Mouse (Mus musculus) liver, adult 2 months (tissue): Measurements from ENCODE around the gene Otor. TPM values are rescaled to one million over a fixed set of nuclear protein-coding genes. Genes with fewer than 3 reads are reported as not detected.

Source experiments
- DNase-seq: peaks from one replicate; pipeline ENCODE4 v3.0.0-alpha.2; 2011; ENCODE audit warnings: low read depth, low spot score; ENCODE audit errors: extremely low read depth
- H3K27ac ChIP-seq: fragments of 200-500 bp; replicated peaks from 2 replicates; pipeline ENCODE4 v1.5.1; 2012; ENCODE audit warnings: low read depth, mild to moderate bottlenecking, control low read depth, inconsistent platforms, low read length; ENCODE audit not compliant: insufficient read depth
- H3K27me3 ChIP-seq: fragments of 200-500 bp; 2 replicates; pipeline ENCODE4 v1.6.1; 2012; ENCODE audit warnings: mild to moderate bottlenecking, moderate library complexity, low read length, inconsistent platforms; ENCODE audit not compliant: control insufficient read depth, insufficient read depth
- H3K36me3 ChIP-seq: fragments of 200-500 bp; 2 replicates; pipeline ENCODE4 v1.6.1; 2012; ENCODE audit warnings: low read length, inconsistent platforms; ENCODE audit not compliant: control insufficient read depth, insufficient read depth
- H3K4me1 ChIP-seq: fragments of 200-500 bp; 2 replicates; pipeline ENCODE4 v1.6.1; 2011; ENCODE audit warnings: low read length; ENCODE audit not compliant: control insufficient read depth, insufficient read depth
- H3K4me3 ChIP-seq: fragments of 200-500 bp; 2 replicates; pipeline ENCODE4 v1.5.1; 2011; ENCODE audit warnings: low read depth, mild to moderate bottlenecking, control low read depth, low read length, moderate library complexity; ENCODE audit not compliant: insufficient read depth
- H3K79me2 ChIP-seq: fragments of 200-500 bp; 2 replicates; pipeline ENCODE4 v1.6.1; 2012; ENCODE audit warnings: inconsistent platforms, mild to moderate bottlenecking, low read length, moderate library complexity; ENCODE audit not compliant: control insufficient read depth, insufficient read depth
- H3K9ac ChIP-seq: fragments of 200-500 bp; 2 replicates; pipeline ENCODE4 v1.6.1; 2012; ENCODE audit warnings: low read depth, mild to moderate bottlenecking, control low read depth, inconsistent platforms, low read length
- CTCF ChIP-seq: fragments of 200-500 bp; IDR thresholded peaks from 2 replicates; pipeline ENCODE4 v1.5.1; 2011; ENCODE audit warnings: low read depth, low read length, control low read depth
- POLR2A ChIP-seq: fragments of 200-500 bp; IDR thresholded peaks from 2 replicates; pipeline ENCODE4 v1.6.1; 2011; ENCODE audit warnings: low read length, control low read depth; ENCODE audit not compliant: insufficient read depth; ENCODE audit errors: extremely low read depth
- WGBS: fragments of 180-500 bp; shearing (Covaris S2); methylation state at CpG from one replicate; pipeline ENCODE4 v1.1.7; 2018; 5-methylcytosine and 5-hydroxymethylcytosine counted together
- polyA plus RNA-seq: library from polyadenylated mRNA; depleted of rRNA; stranded (reverse); fragments of >200 nt; gene quantifications from 2 replicates; pipeline ENCODE4 v1.2.3, GENCODE M21; 2012
- total RNA-seq: library from RNA; depleted of rRNA; stranded (reverse); fragments of >200 nt; gene quantifications from 2 replicates; pipeline ENCODE4 v1.2.3, GENCODE M21; 2014

Otor gene
- total and polyA plus RNA-seq, 2 experiments: not detected

- Histone ChIP-seq H3K36me3 (no peaks in the 10 kb centered on the region), H3K4me3 (0 out of 2 replicates have a peak overlapping the region, but pooled peaks have one; percentile 7), H3K27ac (peak overlapping the region; percentile 55; the same call in 1 of the 2 replicates), H3K9ac (no peak overlapping the region), H3K79me2 (no peaks in the 10 kb centered on the region), H3K4me1 (no peaks in the 10 kb centered on the region), H3K27me3 (no peaks in the 10 kb centered on the region)
- peak; percentile 44 for DNase-seq
- TF ChIP-seq CTCF (no peak), POLR2A (no peak)
- 66% methylated on average over 3 of the region's 3 CpGs for WGBS
These were observed 3.4 kb downstream of the Otor start for GRCm38 (mm10) chr2:143081693-143082092.

GRCm38 (mm10) chr2:143084852-143085397 is 6.7 kb downstream of the Otor start:
- 78% methylated on average over 2 of the region's 2 CpGs for WGBS
- H3K27ac ChIP-seq: no peak overlapping the region
- no peak overlapping the region for H3K4me3 ChIP-seq
- no peak overlapping the region for H3K9ac ChIP-seq
- no peaks in the 10 kb centered on the region for H3K27me3 ChIP-seq
- no peaks in the 10 kb centered on the region for H3K4me1 ChIP-seq
- TF ChIP-seq POLR2A: no peak
- TF ChIP-seq CTCF: no peak
- no peak for DNase-seq
- H3K79me2 ChIP-seq: no peaks in the 10 kb centered on the region
- H3K36me3 ChIP-seq: no peaks in the 10 kb centered on the region

- no peaks in the 10 kb centered on the region for H3K27me3 ChIP-seq
- H3K4me1 ChIP-seq: no peaks in the 10 kb centered on the region
- WGBS: 70% methylated on average over 8 of the region's 8 CpGs
- H3K79me2 ChIP-seq: no peaks in the 10 kb centered on the region
- no peak overlapping the region for H3K27ac ChIP-seq
- DNase-seq: no peak
- H3K36me3 ChIP-seq: no peaks in the 10 kb centered on the region
- TF ChIP-seq POLR2A (no peak), CTCF (no peak)
- H3K9ac ChIP-seq: no peak overlapping the region
- H3K4me3 ChIP-seq: no peak overlapping the region
These were observed 11.6 kb downstream of the Otor start for GRCm38 (mm10) chr2:143089866-143090265.

- H3K27me3 ChIP-seq: no peaks in the 10 kb centered on the region
- WGBS: 24% methylated on average over 6 of the region's 6 CpGs
- H3K79me2 ChIP-seq: no peaks in the 10 kb centered on the region
- H3K36me3 ChIP-seq: no peaks in the 10 kb centered on the region
- DNase-seq: peak; percentile 8
- H3K27ac ChIP-seq: no peak overlapping the region
- no peak for TF ChIP-seq POLR2A
- TF ChIP-seq CTCF: peak; percentile 35; the same call in 1 of the 2 replicates
- no peak overlapping the region for H3K4me3 ChIP-seq
- H3K4me1 ChIP-seq: no peaks in the 10 kb centered on the region
- no peak overlapping the region for H3K9ac ChIP-seq
These were observed 15.5 kb downstream of the Otor start for GRCm38 (mm10) chr2:143093726-143094125.

- TF ChIP-seq CTCF: no peak
- TF ChIP-seq POLR2A: no peak
- Histone ChIP-seq H3K27me3 (no peaks in the 10 kb centered on the region), H3K79me2 (no peaks in the 10 kb centered on the region), H3K36me3 (no peaks in the 10 kb centered on the region), H3K4me3 (no peak overlapping the region), H3K9ac (no peak overlapping the region), H3K4me1 (no peaks in the 10 kb centered on the region), H3K27ac (no peak overlapping the region)
- WGBS: 62% methylated on average over 6 of the region's 6 CpGs
- DNase-seq: no peak
These were observed 16.5 kb downstream of the Otor start for GRCm38 (mm10) chr2:143094761-143095160.

GRCm38 (mm10) chr2:143097170-143097569 is 18.9 kb downstream of the Otor start:
- H3K36me3 ChIP-seq: no peaks in the 10 kb centered on the region
- no peak for DNase-seq
- 66% methylated on average over 1 of the region's 1 CpGs for WGBS
- no peaks in the 10 kb centered on the region for H3K27me3 ChIP-seq
- H3K9ac ChIP-seq: no peak overlapping the region
- no peaks in the 10 kb centered on the region for H3K4me1 ChIP-seq
- TF ChIP-seq CTCF (no peak), POLR2A (no peak)
- no peak overlapping the region for H3K4me3 ChIP-seq
- H3K79me2 ChIP-seq: no peaks in the 10 kb centered on the region
- no peak overlapping the region for H3K27ac ChIP-seq
